ENCODE assay signal across 7 mouse cellular contexts in the genomic region with DNA sequence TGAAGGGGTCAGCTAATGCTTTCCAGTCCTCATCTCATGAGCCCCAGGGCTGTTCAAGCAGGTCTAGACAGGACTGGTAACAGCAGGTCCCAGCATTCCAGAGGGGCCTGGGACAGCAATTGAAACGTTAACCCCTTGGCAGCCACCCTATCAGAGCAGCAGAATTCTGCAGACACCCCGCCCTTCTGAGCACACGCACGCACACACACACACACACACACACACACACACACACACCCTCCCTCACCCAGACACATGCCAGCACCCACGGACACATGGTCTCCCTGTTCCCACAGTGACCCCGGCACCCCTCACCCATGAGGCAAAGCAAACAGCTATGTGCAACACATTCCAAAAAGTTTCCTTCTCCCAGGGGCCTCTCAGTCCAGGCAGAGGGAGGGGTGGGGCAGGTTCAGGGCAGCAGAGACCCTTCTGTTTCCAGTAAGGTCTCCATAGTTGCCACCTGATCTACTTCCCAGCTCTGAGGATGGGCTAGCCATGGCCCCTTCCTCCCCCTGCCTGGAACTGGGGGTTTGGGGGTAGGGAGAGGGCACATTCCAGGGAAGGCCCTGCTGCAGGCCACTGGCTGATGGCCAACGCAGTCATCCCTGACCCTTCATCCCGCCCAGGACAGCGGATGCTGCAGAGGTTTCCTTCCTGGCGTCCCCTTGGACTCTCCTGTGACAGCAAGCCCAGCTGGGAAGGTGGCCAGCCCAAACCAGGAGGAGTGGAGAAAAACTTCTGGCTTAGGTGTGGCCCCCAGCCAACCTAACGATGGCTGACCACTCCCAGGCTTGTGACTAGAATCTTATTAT. TPM values are rescaled to one million over a fixed set of nuclear protein-coding genes. Genes with fewer than 3 reads are reported as not detected.
A peak's percentile ranks its signal among the peaks of the same experiment; 100 is the strongest.
DNase-seq lines count a peak whose midpoint lies in the region; ATAC-seq lines count a peak whose summit lies in the region.

No protein-coding gene starts in this region.

- WGBS in lung, embryonic 16.5 days, result 21% methylated on average over 11 of the region's 11 CpGs
- 61% methylated on average over 11 of the region's 11 CpGs for WGBS in hindbrain, embryonic 11.5 days
- 72% methylated on average over 11 of the region's 11 CpGs for WGBS in forebrain, embryonic 15.5 days

- peak; percentile 14; the same call in 1 of the 2 replicates for ATAC-seq in lung, embryonic 16.5 days (ENCODE audit: low read depth)
- no peak for ATAC-seq in hindbrain, embryonic 11.5 days (ENCODE audit: low FRiP score)
- ATAC-seq in forebrain, embryonic 15.5 days (replicated peaks), result no peak

- peak overlapping the region; percentile 66 for H3K4me3 ChIP-seq in brown adipose tissue, adult 24 weeks (ENCODE audit: insufficient read depth, low read depth, low read length)
- H3K4me3 ChIP-seq in lung, embryonic 16.5 days (ENCODE audit: low read length), result peak overlapping the region; percentile 24
- H3K4me3 ChIP-seq in hindbrain, embryonic 11.5 days (ENCODE audit: low read depth, low read length), result no peak overlapping the region
- no peak overlapping the region for H3K4me3 ChIP-seq in forebrain, embryonic 15.5 days

- DNase-seq in gastrocnemius, postnatal 25 days, result peak; percentile 70
- DNase-seq in kidney, adult 9 months, result peak; percentile 96
- DNase-seq in thymus, adult 18-20 months, result no peak
- DNase-seq in hindbrain, embryonic 11.5 days (ENCODE audit: low spot score), result no peak

- no peaks in the 10 kb centered on the region for H3K9me3 ChIP-seq in lung, embryonic 16.5 days (ENCODE audit: control insufficient read depth, low read length)
- no peaks in the 10 kb centered on the region for H3K9me3 ChIP-seq in hindbrain, embryonic 11.5 days (ENCODE audit: control insufficient read depth, low read length)
- no peaks in the 10 kb centered on the region for H3K9me3 ChIP-seq in forebrain, embryonic 15.5 days

- H3K27ac ChIP-seq in brown adipose tissue, adult 24 weeks (replicated peaks; ENCODE audit: low read depth, low read length), result peak overlapping the region; percentile 94
- peak overlapping the region; percentile 91 for H3K27ac ChIP-seq in lung, embryonic 16.5 days (ENCODE audit: low read length)
- H3K27ac ChIP-seq in hindbrain, embryonic 11.5 days (ENCODE audit: low read depth, low read length), result no peak overlapping the region
- H3K27ac ChIP-seq in forebrain, embryonic 15.5 days (replicated peaks), result no peak overlapping the region

- peak overlapping the region; percentile 57 for H3K9ac ChIP-seq in lung, embryonic 16.5 days (ENCODE audit: low read length)
- H3K9ac ChIP-seq in hindbrain, embryonic 11.5 days (ENCODE audit: low read depth, low read length), result no peak overlapping the region
- no peak overlapping the region for H3K9ac ChIP-seq in forebrain, embryonic 15.5 days (replicated peaks)

- H3K36me3 ChIP-seq in lung, embryonic 16.5 days (ENCODE audit: control insufficient read depth, insufficient read depth, low read length), result no peaks in the 10 kb centered on the region
- no peaks in the 10 kb centered on the region for H3K36me3 ChIP-seq in hindbrain, embryonic 11.5 days (ENCODE audit: control insufficient read depth, insufficient read depth, low read length)
- no peaks in the 10 kb centered on the region for H3K36me3 ChIP-seq in forebrain, embryonic 15.5 days

- H3K4me1 ChIP-seq in brown adipose tissue, adult 24 weeks (ENCODE audit: control insufficient read depth, insufficient read depth, insufficient read length, low read length), result peaks cover 40% of the 10 kb centered on the region
- peaks cover 79% of the 10 kb centered on the region for H3K4me1 ChIP-seq in lung, embryonic 16.5 days (replicated peaks; ENCODE audit: control insufficient read depth, insufficient read depth, low read length)
- peaks cover 13% of the 10 kb centered on the region; the same call in 1 of the 2 replicates for H3K4me1 ChIP-seq in hindbrain, embryonic 11.5 days (replicated peaks; ENCODE audit: control insufficient read depth, insufficient read depth, low read length)
- peaks cover 24% of the 10 kb centered on the region for H3K4me1 ChIP-seq in forebrain, embryonic 15.5 days

- peak overlapping the region; percentile 43 for H3K4me2 ChIP-seq in lung, embryonic 16.5 days (ENCODE audit: low read depth, low read length)
- H3K4me2 ChIP-seq in hindbrain, embryonic 11.5 days (replicated peaks; ENCODE audit: low read depth, low read length), result no peak overlapping the region
- H3K4me2 ChIP-seq in forebrain, embryonic 15.5 days (replicated peaks), result no peak overlapping the region

- no peaks in the 10 kb centered on the region for H3K27me3 ChIP-seq in lung, embryonic 16.5 days (ENCODE audit: control insufficient read depth, insufficient read depth, low read depth, low read length)
- H3K27me3 ChIP-seq in hindbrain, embryonic 11.5 days (ENCODE audit: control insufficient read depth, insufficient read depth, low read length), result peaks cover 13% of the 10 kb centered on the region
- H3K27me3 ChIP-seq in forebrain, embryonic 15.5 days, result peaks cover 15% of the 10 kb centered on the region

RNA-seq across cellular contexts. Expression of a gene that starts 2.8 kb away (rescaled TPM):
- 30.1 and 32.4 TPM in 2 replicates for polyA plus RNA-seq in brown adipose tissue, adult 24 weeks (2012; ENCODE audit: insufficient read depth, insufficient read length, missing spikeins)
- total RNA-seq in gastrocnemius, postnatal 25 days (2021), result 10 to 100 TPM; 23.7 to 31.5 TPM
- 73.3 and 81.6 TPM in 2 replicates for polyA plus RNA-seq in lung, embryonic 16.5 days (2015; fragmentation: Nextera tagmentation; extraction: Ambion mirVana)
- 8.2 and 10.0 TPM in 2 replicates for polyA plus RNA-seq in hindbrain, embryonic 11.5 days (2014; fragmentation: Nextera tagmentation; extraction: Ambion mirVana)
- polyA plus RNA-seq in forebrain, embryonic 15.5 days (2015; fragmentation: Nextera tagmentation; extraction: Ambion mirVana), result 3.7 and 5.6 TPM in 2 replicates

RNA-seq across cellular contexts. Expression of a gene that starts 33.0 kb away (rescaled TPM):
- not detected in 2 replicates for polyA plus RNA-seq in brown adipose tissue, adult 24 weeks (2012; ENCODE audit: insufficient read depth, insufficient read length, missing spikeins)
- not detected for total RNA-seq in gastrocnemius, postnatal 25 days (2021)
- 0.34 and 0.40 TPM in 2 replicates for polyA plus RNA-seq in lung, embryonic 16.5 days (2015; fragmentation: Nextera tagmentation; extraction: Ambion mirVana)
- polyA plus RNA-seq in hindbrain, embryonic 11.5 days (2014; fragmentation: Nextera tagmentation; extraction: Ambion mirVana), result 0.46 and 0.59 TPM in 2 replicates
- 0.27 and 0.38 TPM in 2 replicates for polyA plus RNA-seq in forebrain, embryonic 15.5 days (2015; fragmentation: Nextera tagmentation; extraction: Ambion mirVana)

RNA-seq across cellular contexts. Expression of a gene that starts 50.0 kb away (rescaled TPM):
- polyA plus RNA-seq in brown adipose tissue, adult 24 weeks (2012; ENCODE audit: insufficient read depth, insufficient read length, missing spikeins), result not detected in 2 replicates
- not detected for total RNA-seq in gastrocnemius, postnatal 25 days (2021)
- polyA plus RNA-seq in lung, embryonic 16.5 days (2015; fragmentation: Nextera tagmentation; extraction: Ambion mirVana), result not detected in 2 replicates
- 0.45 and 1.2 TPM in 2 replicates for polyA plus RNA-seq in hindbrain, embryonic 11.5 days (2014; fragmentation: Nextera tagmentation; extraction: Ambion mirVana)
- 0.15 and 0.34 TPM in 2 replicates for polyA plus RNA-seq in forebrain, embryonic 15.5 days (2015; fragmentation: Nextera tagmentation; extraction: Ambion mirVana)

Comparison
In these comparisons a context has a peak if more than half of its experiments do, and no peak if none do; other contexts are left out.
1. H3K27ac ChIP-seq: peak in brown adipose tissue, adult 24 weeks (single experiment) and lung, embryonic 16.5 days (single experiment); none in hindbrain, embryonic 11.5 days (single experiment) and forebrain, embryonic 15.5 days (single experiment).
2. H3K4me3 ChIP-seq: peak in brown adipose tissue, adult 24 weeks (single experiment) and lung, embryonic 16.5 days (single experiment); none in hindbrain, embryonic 11.5 days (single experiment) and forebrain, embryonic 15.5 days (single experiment).
3. DNase-seq: peak in gastrocnemius, postnatal 25 days (single experiment) and kidney, adult 9 months (single experiment); none in thymus, adult 18-20 months (0 of 2) and hindbrain, embryonic 11.5 days (single experiment).